9 mouse cellular contexts compared by ENCODE assay signal in the genomic region with DNA sequence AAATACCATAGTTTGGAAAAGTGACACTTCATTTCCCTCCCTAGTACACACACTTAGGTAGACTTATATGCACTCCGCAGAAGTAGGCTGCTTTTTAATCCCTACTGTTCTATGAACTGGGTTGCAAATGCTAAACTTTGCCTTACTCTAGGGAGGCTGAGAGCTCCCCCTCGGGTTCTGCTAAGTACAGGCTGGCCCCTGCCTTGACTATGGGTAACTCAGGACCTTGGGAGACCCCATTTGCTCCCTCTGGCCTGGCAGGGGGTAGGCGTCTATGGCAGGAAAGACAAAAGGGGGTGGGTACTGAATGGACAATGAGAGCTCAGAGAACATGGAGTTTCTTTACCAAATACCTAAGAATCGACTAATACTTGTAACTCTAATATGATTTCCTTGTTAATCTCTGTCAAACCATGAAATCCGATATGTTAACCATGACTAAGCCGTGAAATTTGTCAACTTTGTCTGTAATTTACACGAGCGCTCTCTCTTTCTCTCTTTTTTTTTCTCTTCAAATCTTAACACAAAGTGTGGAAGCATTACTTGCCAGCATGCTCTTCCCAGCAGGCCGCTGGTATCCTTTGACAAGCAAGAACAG.
DNase-seq lines count a peak whose midpoint lies in the region; ATAC-seq and TF ChIP-seq lines count a peak whose summit lies in the region.
"Had no signal": no experiment of that assay in that cellular context is flagged by ENCODE, and none has a peak within 500 bp of the region (broad histone marks: within the 10 kb centered on the region; RNA-seq: fewer than 3 reads in every experiment).

No protein-coding gene starts in this region.

- no peak overlapping the region for H3K9ac ChIP-seq in hindbrain, postnatal 0 days (replicated peaks; ENCODE audit: low read length)
- H3K9ac ChIP-seq in hindbrain, embryonic 12.5 days, result no peak overlapping the region
- H3K9ac ChIP-seq in midbrain, embryonic 13.5 days (replicated peaks), result no peak overlapping the region

- H3K9me3 ChIP-seq in hindbrain, embryonic 10.5 days, result no peaks in the 10 kb centered on the region
- H3K9me3 ChIP-seq in hindbrain, postnatal 0 days (ENCODE audit: low read length), result no peaks in the 10 kb centered on the region
- H3K9me3 ChIP-seq in hindbrain, embryonic 12.5 days (replicated peaks), result no peaks in the 10 kb centered on the region
- H3K9me3 ChIP-seq in midbrain, embryonic 13.5 days, result no peaks in the 10 kb centered on the region

- H3K4me2 ChIP-seq in hindbrain, postnatal 0 days (ENCODE audit: low read depth, low read length), result no peak overlapping the region
- H3K4me2 ChIP-seq in hindbrain, embryonic 12.5 days (replicated peaks), result no peak overlapping the region
- peak overlapping the region; percentile 30; the same call in 1 of the 2 replicates for H3K4me2 ChIP-seq in midbrain, embryonic 13.5 days (replicated peaks)

- 0 out of 2 replicates have a peak overlapping the region, but pooled peaks have one; percentile 50 for H3K27ac ChIP-seq in hindbrain, embryonic 10.5 days
- H3K27ac ChIP-seq in hindbrain, postnatal 0 days, result no peak overlapping the region
- H3K27ac ChIP-seq in hindbrain, embryonic 12.5 days, result peak overlapping the region; percentile 55; the same call in 1 of the 2 replicates
- H3K27ac ChIP-seq in midbrain, embryonic 13.5 days, result no peak overlapping the region
- H3K27ac ChIP-seq in cerebellum, adult 2 months (ENCODE audit: insufficient read depth, low read length), result no peak overlapping the region

- TF ChIP-seq POLR2A in brain, embryonic 14.5 days (IDR thresholded peaks at IDR 0.05; ENCODE audit: borderline replicate concordance, extremely low read depth, insufficient read depth, insufficient read length, poor library complexity, severe bottlenecking), result no peak
- TF ChIP-seq POLR2A in cerebellum, adult 2 months (IDR thresholded peaks at IDR 0.05; ENCODE audit: borderline replicate concordance, insufficient read depth, low read length), result no peak

- peaks cover 36% of the 10 kb centered on the region for H3K4me1 ChIP-seq in hindbrain, embryonic 10.5 days (replicated peaks)
- 0 out of 2 replicates have a peak, but pooled peaks cover 6% of the 10 kb centered on the region for H3K4me1 ChIP-seq in hindbrain, postnatal 0 days (ENCODE audit: insufficient read depth, low read length)
- H3K4me1 ChIP-seq in hindbrain, embryonic 12.5 days, result peaks cover 18% of the 10 kb centered on the region
- peaks cover 27% of the 10 kb centered on the region for H3K4me1 ChIP-seq in midbrain, embryonic 13.5 days (replicated peaks)
- no peaks in the 10 kb centered on the region for H3K4me1 ChIP-seq in cerebellum, adult 2 months (ENCODE audit: control insufficient read depth, insufficient read depth, low read length)

- peaks cover 86% of the 10 kb centered on the region for H3K27me3 ChIP-seq in hindbrain, embryonic 10.5 days (ENCODE audit: insufficient read depth, poor library complexity, severe bottlenecking)
- H3K27me3 ChIP-seq in hindbrain, postnatal 0 days (ENCODE audit: insufficient read depth, low read length), result no peaks in the 10 kb centered on the region; the same call in 1 of the 2 replicates
- H3K27me3 ChIP-seq in hindbrain, embryonic 12.5 days, result peaks cover 73% of the 10 kb centered on the region
- peaks cover 84% of the 10 kb centered on the region for H3K27me3 ChIP-seq in midbrain, embryonic 13.5 days
- no peaks in the 10 kb centered on the region for H3K27me3 ChIP-seq in cerebellum, adult 2 months (ENCODE audit: control insufficient read depth, insufficient read depth, low read length)

- no peak overlapping the region for H3K4me3 ChIP-seq in hindbrain, embryonic 10.5 days
- H3K4me3 ChIP-seq in hindbrain, postnatal 0 days (ENCODE audit: low read length), result no peak overlapping the region
- H3K4me3 ChIP-seq in hindbrain, embryonic 12.5 days, result no peak overlapping the region
- H3K4me3 ChIP-seq in midbrain, embryonic 13.5 days (replicated peaks), result no peak overlapping the region
- H3K4me3 ChIP-seq in cerebellum, adult 2 months (replicated peaks; ENCODE audit: insufficient read depth, low read depth, low read length), result no peak overlapping the region

- 36% methylated on average over 9 of the region's 9 CpGs for WGBS in hindbrain, embryonic 10.5 days
- WGBS in hindbrain, postnatal 0 days, result 37% methylated on average over 9 of the region's 9 CpGs
- WGBS in hindbrain, embryonic 12.5 days, result 21% methylated on average over 9 of the region's 9 CpGs
- WGBS in midbrain, embryonic 13.5 days, result 32% methylated on average over 9 of the region's 9 CpGs
- WGBS in cerebellum, adult 2 months, result 63% methylated on average over 9 of the region's 9 CpGs

- no peaks in the 10 kb centered on the region for H3K36me3 ChIP-seq in hindbrain, embryonic 10.5 days
- H3K36me3 ChIP-seq in hindbrain, postnatal 0 days (ENCODE audit: insufficient read depth, low read length), result no peaks in the 10 kb centered on the region
- no peaks in the 10 kb centered on the region for H3K36me3 ChIP-seq in hindbrain, embryonic 12.5 days
- H3K36me3 ChIP-seq in midbrain, embryonic 13.5 days, result no peaks in the 10 kb centered on the region

- DNase-seq in hindbrain, embryonic 10.5 days (ENCODE audit: low spot score), result peak; percentile 31
- no peak for DNase-seq in hindbrain, postnatal 0 days (ENCODE audit: low spot score)
- peak; percentile 24 for DNase-seq in brain, embryonic 14.5 days (ENCODE audit: low read depth)
- no peak for DNase-seq in gastrocnemius, postnatal 10 days
- DNase-seq in urinary bladder, postnatal 25 days (ENCODE audit: low spot score), result no peak
- no peak for DNase-seq in cerebellum, adult 2 months
- DNase-seq: adrenal gland, postnatal 25 days had no signal

- no peak for TF ChIP-seq CTCF in hindbrain, postnatal 0 days (IDR thresholded peaks at IDR 0.05; ENCODE audit: low read depth)
- TF ChIP-seq CTCF in brain, embryonic 14.5 days (IDR thresholded peaks at IDR 0.05; ENCODE audit: borderline replicate concordance, extremely low read depth, insufficient read depth, insufficient read length), result no peak
- no peak for TF ChIP-seq CTCF in cerebellum, adult 2 months (IDR thresholded peaks at IDR 0.05; ENCODE audit: borderline replicate concordance, insufficient read depth, low read depth, low read length)

- ATAC-seq in hindbrain, postnatal 0 days, result no peak
- no peak for ATAC-seq in hindbrain, embryonic 12.5 days (ENCODE audit: low FRiP score)
- ATAC-seq in midbrain, embryonic 13.5 days, result peak; percentile 79

Comparison
In these comparisons a context has a peak if more than half of its experiments do, and no peak if none do; other contexts are left out.
1. DNase-seq: peak in hindbrain, embryonic 10.5 days (single experiment) and brain, embryonic 14.5 days (single experiment); none in hindbrain, postnatal 0 days (single experiment), gastrocnemius, postnatal 10 days (single experiment), urinary bladder, postnatal 25 days (single experiment) and cerebellum, adult 2 months (0 of 2).
2. H3K27ac ChIP-seq: peak in hindbrain, embryonic 10.5 days (single experiment) and hindbrain, embryonic 12.5 days (single experiment); none in hindbrain, postnatal 0 days (single experiment), midbrain, embryonic 13.5 days (single experiment) and cerebellum, adult 2 months (single experiment).